Mouse (Mus musculus) mouse embryonic stem cell (cell line): ENCODE measurements around the gene Cntrl.

Source experiments
- in situ Hi-C, 2 experiments: fragments of 300-500 bp; cut with MboI; formaldehyde crosslinking; loops; 1 replicate in 1 of 2; 3 replicates in 1 of 2; pipeline ENCODE4 v1.14.3; 2019 to 2020; ENCODE audit warnings: low sequenced_read_pairs in 2 of 2, low pct_unique_long_range_greater_than_20kb in 1 of 2, mixed read lengths in 1 of 2; ENCODE audit not compliant: unreplicated experiment in 1 of 2

Gene Cntrl

DNA sequence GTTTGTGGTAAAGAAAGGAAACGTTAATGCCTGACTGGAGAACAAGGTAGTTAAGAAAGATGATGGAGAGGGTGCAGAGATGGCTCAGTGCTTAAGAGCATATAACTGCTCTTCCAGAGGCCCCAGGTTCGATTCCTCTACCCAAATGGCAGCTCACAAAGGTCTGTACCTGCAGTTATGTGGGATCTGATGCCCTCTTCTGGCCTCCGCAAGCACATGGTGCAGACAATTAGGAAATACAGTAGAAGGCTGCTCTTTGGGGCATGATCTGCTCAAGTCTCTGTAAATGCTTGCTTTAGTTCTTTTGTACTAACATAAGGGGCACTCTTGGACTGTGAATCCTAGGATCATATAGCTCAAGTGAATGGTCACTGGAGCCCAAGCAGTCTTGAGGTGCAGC lies 580 bp upstream of the Cntrl start:
- in situ Hi-C loops = loop anchor here in 1 of 2 experiments (5.0 kb wide), 1 partner anchor 61 kb away; no protein-coding TSS in a partner anchor

DNA sequence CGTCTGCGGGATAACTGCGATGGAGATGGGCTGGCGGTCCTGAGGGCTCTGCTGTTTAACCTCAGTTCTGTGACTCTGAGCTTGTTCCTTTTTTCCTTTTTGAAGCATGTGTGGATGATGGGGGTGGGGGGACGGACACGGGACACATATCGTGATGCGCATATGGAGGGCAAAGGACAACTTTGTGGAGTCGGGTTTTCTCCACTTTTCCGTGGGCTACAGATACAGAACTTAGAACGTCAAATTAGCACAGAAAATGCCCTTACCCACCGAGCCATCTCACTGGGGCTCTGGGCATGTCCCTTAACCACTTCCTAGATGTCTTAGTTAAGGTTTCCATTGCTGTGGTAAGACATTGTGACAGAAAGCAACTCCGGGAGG lies 622 bp downstream of the Cntrl start:
- in situ Hi-C loops = loop anchor here in 1 of 2 experiments (5.0 kb wide), 1 partner anchor 63 kb away; no protein-coding TSS in a partner anchor

DNA sequence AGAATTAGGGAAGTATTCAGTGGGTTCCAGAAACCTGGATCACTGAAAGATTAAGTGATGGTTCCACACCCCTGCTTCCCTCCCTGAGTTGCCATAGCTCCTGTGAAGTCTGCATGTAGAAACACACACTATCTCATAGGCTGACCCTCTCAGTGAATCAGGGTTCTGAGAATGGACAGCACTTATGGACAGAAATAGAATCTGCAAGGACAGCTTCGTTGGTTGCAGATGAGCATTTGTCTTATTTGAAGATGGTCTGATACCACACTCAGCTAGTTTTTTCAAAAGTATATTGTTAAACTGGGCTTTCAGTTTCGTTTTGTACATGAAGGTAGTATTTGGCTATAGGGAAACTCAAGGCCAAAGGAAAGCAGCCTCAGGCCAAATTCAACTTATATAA lies 1.2 kb downstream of the Cntrl start:
- in situ Hi-C loops = no loop called here

DNA sequence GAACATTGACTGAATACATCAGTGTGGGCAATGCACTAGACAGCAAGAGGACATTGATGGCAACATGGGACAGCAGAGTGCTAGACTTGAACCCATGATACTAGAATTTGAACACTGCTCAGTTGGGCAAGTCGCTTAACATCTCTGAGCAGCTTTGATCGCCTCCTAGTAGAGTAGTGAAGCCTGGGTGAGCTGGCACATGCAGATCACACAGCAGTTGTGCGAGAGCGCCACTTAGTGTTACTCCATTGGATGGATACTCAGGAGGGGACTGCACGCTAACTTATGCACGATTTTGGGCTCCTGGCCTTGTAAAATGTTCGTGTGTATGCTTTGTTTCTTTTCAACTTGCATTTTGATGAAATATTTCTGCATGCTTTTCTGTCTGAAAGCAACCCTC lies 15.4 kb downstream of the Cntrl start:
- in situ Hi-C loops = no loop called here

DNA sequence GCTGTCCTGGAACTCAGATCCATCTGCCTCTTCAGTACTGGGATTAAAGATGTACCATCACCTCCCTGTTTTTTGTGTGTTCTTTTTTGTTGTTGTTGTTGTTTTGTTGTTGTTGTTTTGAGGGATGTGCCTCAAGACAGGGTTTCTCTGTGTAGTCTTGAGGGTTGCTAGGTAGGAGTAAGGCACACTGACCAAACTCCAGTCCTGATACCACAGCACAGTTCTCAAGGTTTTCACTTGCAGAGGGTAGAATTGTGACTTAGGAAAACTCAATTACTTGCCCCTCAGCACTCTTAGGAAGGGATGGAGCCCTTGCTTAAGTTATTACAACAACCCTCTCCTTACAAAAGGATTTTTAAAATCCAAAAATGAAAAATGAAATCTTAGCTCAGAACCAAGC lies 22.2 kb downstream of the Cntrl start:
- in situ Hi-C loops = no loop called here

DNA sequence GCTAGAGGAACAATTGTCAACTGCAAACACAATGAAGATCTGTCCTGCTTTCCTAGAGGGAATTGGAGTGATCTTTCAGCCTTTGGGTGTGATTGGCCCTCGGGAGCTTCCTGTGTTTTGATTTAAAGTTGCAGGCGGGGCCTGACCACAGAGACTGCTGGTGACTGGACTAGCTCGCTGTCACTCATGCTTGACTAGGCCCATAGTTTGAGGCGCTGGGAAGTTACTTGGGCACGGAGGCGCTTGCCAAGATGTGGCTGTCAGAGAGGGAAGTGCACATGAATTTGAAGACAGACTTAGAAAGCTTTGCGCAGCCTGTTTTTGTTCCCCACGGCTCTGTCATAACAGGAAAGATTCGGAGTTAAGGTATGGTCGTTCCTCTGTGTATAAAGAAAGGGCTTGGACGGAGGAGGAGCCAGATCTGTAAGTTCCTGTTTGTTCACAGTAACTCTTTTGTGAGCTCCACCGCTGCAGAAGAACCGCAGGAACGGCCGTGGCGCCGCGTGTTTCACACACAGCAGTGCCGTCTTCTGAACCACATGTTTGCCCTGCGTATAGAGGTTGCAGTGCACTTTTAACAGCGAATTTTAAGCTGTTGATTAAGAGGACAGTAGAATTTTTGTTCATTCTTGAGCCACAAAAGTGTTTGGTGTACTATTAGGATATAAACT lies 22.8 kb downstream of the Cntrl start:
- in situ Hi-C loops = no loop called here

DNA sequence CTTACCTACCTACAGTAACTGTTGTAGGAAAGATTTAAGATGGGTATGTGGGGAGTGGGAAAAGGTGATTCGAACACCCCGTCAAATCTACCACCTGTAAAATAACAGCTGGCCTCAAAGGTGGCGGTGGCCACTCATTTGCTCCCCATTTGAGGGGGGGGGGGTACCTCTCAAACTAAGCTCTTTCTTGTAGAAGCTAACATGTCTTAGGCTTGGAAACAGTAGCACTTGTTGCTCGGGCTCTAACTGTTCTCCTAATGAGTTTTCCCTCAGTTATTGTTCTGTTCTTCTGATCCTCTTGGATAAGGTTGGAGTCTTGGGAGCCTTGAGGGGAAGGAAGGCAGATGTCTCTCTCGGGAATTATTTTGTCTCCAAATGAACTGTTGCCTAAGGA lies 23.4 kb downstream of the Cntrl start:
- in situ Hi-C loops = no loop called here

DNA sequence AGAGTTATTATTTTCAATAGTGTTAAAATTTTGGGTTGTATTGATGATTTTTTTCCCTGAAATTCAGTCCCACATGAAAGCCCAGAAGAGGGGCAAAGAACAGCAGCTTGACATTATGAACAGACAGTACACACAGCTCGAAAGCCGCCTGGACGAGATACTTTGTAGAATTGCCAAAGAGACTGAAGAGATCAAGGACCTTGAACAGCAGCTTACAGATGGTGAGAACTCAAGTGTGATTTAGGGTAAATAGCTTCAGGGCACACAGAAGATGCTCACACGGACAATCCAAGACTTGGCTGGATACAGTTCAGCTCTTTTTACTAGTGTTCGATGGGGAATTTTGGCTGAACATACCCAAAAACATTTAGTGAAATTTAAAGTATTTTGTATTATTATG lies 24.6 kb downstream of the Cntrl start:
- in situ Hi-C loops = no loop called here

DNA sequence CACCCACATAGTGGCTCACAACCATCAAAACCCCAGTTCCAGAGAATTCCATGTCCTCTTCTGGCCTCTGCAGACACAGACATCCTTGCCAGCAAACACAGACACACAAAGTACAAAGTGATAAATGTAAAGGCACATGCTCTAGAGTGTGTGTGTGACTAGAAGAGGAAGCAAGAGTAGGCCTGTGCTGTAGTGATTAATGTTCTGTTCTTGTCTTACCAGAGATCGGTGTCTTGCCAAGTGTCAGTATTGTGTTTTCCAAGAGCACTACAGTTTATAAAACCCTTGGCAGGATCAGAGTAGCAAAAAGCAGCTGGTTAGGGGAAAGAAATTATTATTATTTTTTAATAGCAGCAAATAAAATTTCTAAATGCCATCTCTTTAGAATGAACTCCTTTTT lies 29.3 kb downstream of the Cntrl start:
- in situ Hi-C loops = no loop called here

DNA sequence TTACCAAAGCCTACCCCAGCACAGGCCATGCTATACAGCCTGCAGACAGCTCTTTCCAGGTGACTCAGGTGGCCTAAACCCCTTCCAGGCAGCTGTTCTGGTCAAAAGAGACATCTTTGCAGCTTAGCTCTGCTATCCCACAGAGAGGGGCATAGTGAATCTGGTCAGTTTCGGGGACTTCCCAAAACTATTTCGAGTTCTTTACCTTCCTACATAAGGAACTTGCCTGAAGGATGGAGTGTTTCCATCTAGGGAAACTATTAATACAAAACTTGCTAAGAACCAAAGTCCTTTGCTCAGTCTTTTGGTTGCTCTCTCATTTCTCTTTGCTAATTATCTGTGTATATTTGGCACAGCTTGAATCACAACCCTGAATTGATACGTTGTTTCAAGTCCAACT lies 32.4 kb downstream of the Cntrl start:
- in situ Hi-C loops = no loop called here

DNA sequence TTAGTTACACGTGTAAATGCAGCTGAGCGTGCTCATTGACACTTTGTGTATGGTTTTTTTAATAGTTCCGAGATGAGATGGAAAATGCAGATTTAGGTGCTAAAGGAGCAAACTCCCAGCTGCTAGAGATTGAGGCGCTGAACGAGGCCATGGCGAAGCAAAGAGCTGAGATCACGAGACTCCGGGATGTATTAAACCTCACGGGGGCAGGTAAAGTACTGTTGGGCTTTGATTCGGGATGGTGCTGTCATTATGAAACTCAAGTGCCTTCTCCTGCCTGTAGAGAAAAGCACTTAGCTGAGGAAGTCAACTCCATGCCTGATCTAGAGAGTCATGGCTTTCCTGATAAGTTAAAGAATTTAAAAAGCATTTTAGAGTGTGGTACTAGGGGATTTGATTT lies 39.5 kb downstream of the Cntrl start:
- in situ Hi-C loops = no loop called here

DNA sequence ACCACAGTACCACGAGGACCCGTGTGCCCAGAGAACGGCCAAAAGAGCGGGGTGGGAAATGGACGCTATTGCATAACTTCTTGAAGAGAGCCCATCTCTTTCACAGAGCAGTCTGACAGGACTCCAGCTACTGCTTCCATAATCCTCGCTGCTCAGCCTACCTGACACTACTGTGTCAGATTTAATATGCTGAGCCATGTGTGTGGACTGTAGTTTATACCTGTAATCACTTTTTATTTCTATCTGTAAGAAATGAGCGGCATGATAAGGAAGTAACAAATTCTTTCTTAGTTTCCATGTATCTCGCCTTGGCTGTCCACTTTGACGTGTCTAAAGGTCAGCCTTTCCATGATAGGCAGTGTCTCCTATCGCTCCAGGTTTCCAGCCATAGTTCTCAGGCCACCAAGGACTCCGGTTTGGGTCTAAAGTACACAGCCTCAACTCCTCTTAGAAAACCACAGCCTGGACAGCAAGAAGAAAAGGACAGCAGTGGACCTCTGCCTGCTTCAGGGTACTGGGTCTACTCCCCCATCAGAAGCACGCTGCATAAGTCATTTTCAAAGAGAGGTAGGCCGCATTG lies 42.1 kb downstream of the Cntrl start:
- in situ Hi-C loops = no loop called here

DNA sequence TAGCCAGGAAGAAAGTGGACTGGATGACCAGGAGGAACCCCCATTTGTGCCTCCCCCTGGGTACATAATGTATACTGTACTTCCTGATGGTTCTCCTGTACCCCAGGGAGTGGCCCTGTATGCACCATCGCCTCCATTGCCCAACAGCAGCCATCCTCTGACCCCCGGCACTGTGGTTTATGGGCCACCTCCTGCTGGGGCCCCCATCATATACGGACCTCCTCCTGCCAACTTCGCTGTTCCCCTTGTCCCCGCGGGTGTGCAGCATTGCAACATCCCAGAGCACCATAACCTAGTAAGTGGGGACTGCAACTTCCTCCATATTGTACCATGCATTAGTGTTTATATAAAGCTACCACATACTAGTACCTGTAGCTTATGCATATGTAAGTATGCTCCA lies 43.9 kb downstream of the Cntrl start:
- in situ Hi-C loops = no loop called here

DNA sequence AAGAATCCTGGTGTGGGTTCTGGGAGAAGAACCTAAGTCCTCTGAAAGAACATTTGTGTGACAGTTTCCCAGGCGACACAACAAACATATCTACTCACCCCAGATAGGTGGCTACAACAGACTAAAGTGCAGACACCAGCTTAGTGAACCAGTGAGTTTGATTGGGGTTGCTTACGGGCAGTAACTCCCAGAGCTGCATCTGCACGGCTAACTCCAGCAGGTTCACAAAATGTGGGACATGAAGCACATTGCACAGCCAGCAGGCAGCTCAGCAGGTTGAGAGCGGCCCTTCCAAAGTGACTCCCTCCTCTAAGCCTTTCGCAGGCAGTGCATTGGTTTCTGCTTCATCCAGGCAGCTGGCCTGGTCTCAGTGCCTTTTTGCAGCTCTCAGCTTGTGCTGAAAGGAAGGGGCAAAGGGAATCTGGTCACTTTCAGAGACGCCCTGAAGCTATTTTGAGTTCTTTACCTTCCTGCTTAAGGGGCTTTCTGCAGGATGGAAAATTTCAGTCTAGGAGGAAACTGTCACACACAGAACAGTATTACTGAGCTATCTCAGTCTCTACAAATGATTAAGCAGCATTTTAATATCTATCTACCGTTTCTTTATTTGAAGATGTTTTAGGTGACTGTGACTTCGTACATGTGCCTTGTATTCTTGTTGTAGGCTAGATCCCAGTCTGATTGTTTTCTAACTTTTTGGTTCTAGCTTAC lies 44.7 kb downstream of the Cntrl start:
- in situ Hi-C loops = no loop called here

DNA sequence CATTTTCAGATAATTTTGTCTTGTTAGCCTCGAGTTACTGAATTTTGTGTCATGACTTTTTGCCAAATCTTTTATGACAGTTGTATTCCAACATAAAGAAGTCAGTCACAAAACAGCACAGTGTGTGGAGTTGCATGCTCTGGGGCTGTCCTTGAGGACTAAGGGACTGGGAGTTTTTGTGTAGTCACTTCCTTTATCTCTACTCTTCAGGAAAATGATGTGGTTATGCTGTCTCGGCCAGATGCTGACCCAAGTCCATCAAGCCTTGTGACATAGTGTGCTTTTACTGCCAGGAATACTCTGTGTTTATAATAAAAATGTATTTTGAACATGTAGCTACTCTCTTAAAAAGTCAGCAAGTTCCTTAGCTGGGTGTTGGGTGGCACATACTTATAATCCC lies 47.7 kb downstream of the Cntrl start:
- in situ Hi-C loops = no loop called here

DNA sequence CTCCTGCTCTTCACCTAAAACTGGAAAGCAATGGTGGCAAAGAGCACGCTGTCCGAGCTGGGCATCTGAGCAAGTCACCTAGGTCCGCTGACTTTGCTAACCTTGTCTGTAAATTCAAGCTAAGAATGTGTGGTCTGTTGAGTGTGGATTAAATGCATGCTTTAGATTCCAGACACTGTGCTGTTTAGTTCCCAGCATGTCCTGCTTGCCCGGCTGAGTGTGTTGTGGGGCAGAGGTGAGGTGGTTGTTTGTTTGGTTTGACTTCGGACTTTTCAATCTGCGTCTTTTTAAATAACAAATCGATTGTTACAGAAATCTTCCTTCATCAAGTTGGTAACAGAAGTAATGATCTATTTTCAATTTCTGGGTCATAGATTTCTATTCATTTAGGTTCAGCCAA lies 48.5 kb downstream of the Cntrl start:
- in situ Hi-C loops = no loop called here

DNA sequence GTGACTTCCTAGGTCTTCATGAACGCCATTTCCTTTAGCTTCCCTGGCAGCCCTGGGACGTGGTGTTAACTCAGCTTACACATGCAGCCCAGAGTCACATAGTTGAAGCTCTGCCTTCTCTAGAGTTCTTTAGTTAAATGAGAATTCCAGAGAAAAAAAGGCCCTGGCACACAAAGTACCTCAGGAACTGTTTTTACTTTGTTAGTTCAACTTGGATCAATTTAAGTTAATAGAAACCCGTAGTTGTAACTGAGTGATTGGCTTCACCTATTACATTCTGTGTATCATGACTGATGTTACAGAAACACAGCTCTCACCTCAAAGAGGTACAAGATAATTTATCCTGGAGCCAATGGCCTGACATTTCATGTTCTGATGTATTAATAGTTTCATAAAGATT lies 49.1 kb downstream of the Cntrl start:
- in situ Hi-C loops = no loop called here

DNA sequence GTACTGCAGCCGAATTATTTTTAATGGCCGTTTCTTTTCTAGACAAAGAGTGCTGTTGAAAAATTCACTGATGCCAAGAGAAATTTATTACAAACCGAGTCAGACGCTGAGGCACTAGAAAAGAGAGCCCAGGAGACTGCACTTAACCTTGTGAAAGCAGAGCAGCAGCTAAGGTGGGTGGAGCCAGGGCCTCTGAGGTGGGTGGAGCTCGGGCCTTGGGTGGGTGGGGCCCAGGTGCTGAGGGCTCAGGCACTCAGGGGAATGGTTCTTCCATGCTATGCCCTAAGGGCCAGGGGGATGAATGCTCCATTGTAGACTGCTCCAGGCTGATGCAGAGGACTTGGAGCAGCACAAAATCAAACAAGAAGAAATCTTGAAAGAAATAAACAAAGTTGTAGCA lies 50.9 kb downstream of the Cntrl start:
- in situ Hi-C loops = no loop called here

DNA sequence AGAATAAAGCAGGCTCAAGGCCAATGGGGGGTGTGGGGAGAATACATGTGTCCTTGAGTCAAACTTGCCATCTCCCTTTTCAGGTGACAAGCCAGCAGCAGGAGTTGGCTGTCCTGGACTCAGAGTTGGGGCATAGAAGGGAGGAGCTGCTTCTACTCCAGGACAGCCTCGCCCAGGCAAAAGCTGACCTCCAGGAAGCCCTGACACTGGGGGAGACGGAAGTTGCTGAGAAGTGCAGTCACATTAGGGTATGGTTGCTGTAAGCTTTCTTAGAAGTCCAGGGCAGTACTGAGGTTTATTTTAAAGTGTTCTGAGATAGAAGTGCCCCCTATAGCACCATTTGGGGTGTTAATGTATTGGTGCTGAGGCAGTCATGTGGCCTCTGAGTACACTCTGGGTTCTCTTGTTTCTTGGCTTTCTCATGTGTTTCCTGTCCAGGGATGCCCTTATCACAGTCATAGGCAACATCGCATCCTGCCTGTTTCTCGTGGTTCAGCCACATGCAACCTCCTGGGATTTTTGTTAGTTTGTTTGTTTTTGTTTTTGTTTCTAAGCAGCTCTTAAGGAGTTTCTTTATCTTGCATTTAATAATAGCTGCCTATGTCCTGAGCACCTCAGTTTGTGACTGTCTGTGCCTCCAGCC lies 52.7 kb downstream of the Cntrl start:
- in situ Hi-C loops = no loop called here

DNA sequence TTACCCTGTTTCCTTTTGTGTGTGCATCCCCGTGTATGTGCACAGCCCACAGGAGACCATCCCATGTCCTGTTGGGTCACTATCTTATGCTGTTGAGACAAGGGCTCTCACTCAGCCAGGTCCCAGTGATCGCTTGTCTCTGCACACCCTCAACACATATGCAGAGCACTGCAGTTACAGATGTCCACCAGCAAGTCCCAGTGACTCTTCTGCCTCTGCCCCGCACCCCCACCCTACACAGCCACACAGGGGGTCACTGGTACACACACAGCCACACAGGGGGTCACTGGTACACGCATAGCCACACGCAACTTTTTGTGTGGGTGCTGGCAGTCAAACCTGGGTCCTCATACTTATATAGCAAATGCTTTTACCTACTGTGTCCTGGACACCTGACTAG lies 54.1 kb downstream of the Cntrl start:
- in situ Hi-C loops = no loop called here
